Mouse (Mus musculus) gastrocnemius, postnatal 36 days (tissue): ENCODE data around the gene Scml4. TPM values are rescaled to one million over a fixed set of nuclear protein-coding genes. Genes with fewer than 3 reads are reported as not detected.

Experiments
- DNase-seq, 2 experiments: peaks; one replicate each; pipeline ENCODE4 v3.0.0; 2022
- intact Hi-C: fragments of 180-260 bp; cut with DNase I; formaldehyde crosslinking; loops from one replicate; pipeline ENCODE4 v1.15.1; 2025
- total RNA-seq, 2 experiments: library from RNA; stranded (reverse); gene quantifications; 2 replicates each; pipeline ENCODE4 v1.2.3; 2021

Gene Scml4
- total RNA-seq, 2 experiments from 2014 or later, result 0.94 to 1.3 TPM

- intact Hi-C loops, result no loop called here
- no peak for DNase-seq
Measured at GRCm38 (mm10) chr10:42857021-42857420, 3.1 kb upstream of the Scml4 start.

DNA sequence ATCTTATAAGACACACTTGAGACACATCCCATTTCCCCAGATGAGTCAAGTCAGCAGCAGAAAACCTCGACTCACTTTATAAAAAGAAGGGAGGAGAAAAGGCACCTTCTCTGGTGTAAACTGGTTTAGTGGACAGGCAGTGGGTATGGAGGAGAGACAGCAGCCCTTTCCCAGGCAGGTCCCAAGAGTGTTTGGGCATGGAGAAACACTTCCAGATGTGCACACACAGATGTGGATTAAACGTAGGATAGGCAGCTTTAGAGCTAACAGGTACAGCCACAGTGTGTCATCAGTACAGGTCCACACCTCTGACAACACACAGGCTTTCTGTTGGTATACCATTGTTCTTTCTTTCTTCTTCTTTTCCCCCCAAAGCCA, 400 bp upstream of the Scml4 start:
- DNase-seq, result no peak
- intact Hi-C loops, result loop anchor here (5.0 kb wide), 1 partner anchor 83 kb away; no protein-coding TSS in a partner anchor

DNA sequence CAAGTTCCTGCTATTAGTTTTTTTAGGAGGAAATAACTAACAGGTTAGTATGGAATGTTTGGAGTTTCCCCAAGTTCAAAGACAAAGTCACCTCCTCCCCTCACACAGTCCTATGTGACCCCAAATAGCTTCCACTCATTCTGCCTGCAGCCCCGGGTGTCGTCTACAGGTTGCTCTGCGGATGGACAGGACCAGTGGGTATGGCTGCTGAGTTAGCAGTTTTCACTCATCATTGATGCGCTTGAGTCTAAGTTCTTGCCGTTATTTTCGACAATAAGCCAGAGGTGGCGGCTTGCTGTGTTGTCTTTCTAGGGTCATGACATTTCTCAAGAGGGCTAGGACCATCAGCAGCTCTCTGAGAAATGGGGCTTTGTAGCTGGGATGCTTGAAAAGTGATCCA, 1.3 kb downstream of the Scml4 start:
- intact Hi-C loops, result loop anchor here (5.0 kb wide), 1 partner anchor 81 kb away; no protein-coding TSS in a partner anchor
- no peak for DNase-seq

GRCm38 (mm10) chr10:42862102-42862740, 2.1 kb downstream of the Scml4 start:
- intact Hi-C loops, result loop anchor here (5.0 kb wide), 1 partner anchor 80 kb away; no protein-coding TSS in a partner anchor
- DNase-seq, result no peak

GRCm38 (mm10) chr10:42862806-42863205, 2.6 kb downstream of the Scml4 start:
- no peak for DNase-seq
- intact Hi-C loops, result loop anchor here (5.0 kb wide), 1 partner anchor 79 kb away; no protein-coding TSS in a partner anchor

GRCm38 (mm10) chr10:42863621-42864391, 3.6 kb downstream of the Scml4 start:
- intact Hi-C loops, result loop anchor here (5.0 kb wide), 1 partner anchor 78 kb away; no protein-coding TSS in a partner anchor
- peak in 1 of 2 experiments; percentile 36 for DNase-seq

DNA sequence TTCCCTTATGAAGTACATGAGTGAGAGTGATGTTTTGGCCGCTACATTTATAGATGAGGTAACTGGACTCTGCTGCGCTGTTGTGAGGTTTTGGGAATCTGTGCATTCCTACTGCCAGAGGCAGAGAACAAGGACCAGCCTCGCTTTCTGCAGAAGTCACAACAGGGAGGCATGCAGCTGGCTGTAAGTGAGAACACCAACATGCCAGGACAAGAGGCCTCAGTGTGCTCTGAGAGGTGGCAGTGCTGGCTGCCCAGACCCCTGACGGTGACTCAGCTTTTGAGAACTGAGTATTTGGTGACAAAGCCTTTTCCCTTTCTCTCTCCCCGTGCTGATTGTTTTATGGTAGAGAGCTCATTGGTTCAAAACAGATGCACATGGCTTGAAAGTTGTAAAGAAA, 4.5 kb downstream of the Scml4 start:
- no peak for DNase-seq
- intact Hi-C loops, result loop anchor here (5.0 kb wide), 1 partner anchor 78 kb away; no protein-coding TSS in a partner anchor

DNA sequence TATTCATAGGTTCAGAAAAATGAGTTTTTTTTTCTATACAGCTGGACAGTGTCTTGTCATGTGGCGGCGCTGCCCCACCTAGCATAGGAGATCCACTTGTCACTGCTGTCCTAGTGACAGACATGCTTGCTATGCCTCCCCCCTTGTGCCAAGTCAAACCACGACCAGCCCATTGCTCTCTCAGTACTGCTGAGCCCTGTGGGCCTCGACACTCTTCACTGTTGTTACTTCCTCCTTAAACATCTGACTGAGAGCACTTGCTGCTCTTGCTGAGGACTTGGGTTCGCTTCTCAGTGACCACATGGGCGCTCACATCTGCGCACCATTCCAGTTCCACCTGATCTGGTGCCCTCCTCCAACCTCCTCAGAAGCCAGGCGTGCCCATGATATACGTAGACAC, 8.2 kb downstream of the Scml4 start:
- intact Hi-C loops, result no loop called here
- DNase-seq, result no peak

- DNase-seq, result no peak
- intact Hi-C loops, result no loop called here
Measured at GRCm38 (mm10) chr10:42869467-42869866, 9.3 kb downstream of the Scml4 start.

GRCm38 (mm10) chr10:42872269-42873010, 12.3 kb downstream of the Scml4 start:
- no peak for DNase-seq
- intact Hi-C loops, result no loop called here

GRCm38 (mm10) chr10:42873077-42873595, 13.0 kb downstream of the Scml4 start:
- intact Hi-C loops, result no loop called here
- no peak for DNase-seq

DNA sequence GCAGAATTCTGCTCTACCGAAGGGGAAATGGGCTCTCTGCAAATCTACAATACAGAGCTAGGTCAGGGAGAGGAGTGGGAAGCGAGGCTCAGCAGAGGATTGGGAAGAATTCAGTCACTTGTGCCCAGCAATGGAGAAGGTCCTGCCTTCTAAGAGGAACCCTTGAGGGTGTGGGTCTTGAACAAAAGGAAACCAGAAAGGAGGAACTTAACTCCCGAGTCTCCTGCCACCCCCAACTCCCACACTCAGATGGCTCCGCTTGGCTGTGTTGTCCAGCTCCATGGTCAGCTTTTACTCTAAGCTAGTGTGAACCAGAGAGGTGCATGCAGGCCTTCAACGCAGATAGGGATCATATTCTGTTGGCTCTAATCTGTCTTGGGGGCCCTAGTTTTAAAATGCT, 16.0 kb downstream of the Scml4 start:
- intact Hi-C loops, result no loop called here
- DNase-seq, result no peak

GRCm38 (mm10) chr10:42879269-42879681, 19.1 kb downstream of the Scml4 start:
- DNase-seq, result no peak
- intact Hi-C loops, result no loop called here

DNA sequence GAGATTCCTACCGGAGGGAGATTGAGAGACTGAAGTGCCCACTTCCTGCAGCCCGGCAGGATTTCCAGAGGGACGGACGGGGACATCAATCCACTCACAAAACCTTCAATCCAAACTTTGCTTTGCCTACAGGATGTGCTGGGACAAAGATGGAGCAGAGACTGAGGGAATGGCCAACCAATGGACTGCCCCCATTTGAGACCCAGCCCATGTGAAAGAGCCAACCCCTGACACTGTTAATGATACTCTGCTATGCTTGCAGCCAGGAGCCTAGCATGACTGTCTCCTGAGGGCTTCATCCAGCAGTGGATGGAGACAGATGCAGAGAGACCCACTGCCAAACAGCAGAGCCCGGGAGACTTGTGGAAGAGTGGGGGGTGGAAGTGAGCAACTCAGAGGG, 19.5 kb downstream of the Scml4 start:
- intact Hi-C loops, result no loop called here
- no peak for DNase-seq

DNA sequence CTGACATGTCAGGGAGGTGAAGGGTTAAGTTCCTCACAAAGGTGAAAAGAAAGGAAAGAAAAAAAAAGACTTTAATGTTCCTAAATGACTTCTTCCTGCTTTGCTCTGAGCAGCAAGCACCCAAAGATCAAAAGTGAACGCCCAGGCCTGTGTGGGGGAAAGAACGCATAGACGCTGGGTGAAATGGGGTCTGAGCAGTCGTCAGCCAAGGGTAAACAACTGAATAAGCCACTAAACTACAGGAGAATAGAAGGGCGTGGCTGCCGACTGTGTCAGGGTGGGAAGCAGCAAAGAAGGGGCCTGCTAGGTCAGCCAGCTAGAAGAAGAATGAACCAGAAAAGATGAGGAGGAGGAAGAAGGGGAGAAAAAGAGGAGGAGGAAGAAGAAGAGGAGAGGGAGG, 26.9 kb downstream of the Scml4 start:
- DNase-seq, result no peak
- intact Hi-C loops, result no loop called here

GRCm38 (mm10) chr10:42888241-42888640, 28.1 kb downstream of the Scml4 start:
- no peak for DNase-seq

GRCm38 (mm10) chr10:42890365-42890764, 30.2 kb downstream of the Scml4 start:
- intact Hi-C loops, result loop anchor here (5.0 kb wide), 1 partner anchor 48 kb away; no protein-coding TSS in a partner anchor
- peak in 1 of 2 experiments; percentile 54 for DNase-seq

More at GRCm38 (mm10) chr10:42888241-42888640, 28.1 kb downstream of the Scml4 start:
- intact Hi-C loops, result no loop called here

DNA sequence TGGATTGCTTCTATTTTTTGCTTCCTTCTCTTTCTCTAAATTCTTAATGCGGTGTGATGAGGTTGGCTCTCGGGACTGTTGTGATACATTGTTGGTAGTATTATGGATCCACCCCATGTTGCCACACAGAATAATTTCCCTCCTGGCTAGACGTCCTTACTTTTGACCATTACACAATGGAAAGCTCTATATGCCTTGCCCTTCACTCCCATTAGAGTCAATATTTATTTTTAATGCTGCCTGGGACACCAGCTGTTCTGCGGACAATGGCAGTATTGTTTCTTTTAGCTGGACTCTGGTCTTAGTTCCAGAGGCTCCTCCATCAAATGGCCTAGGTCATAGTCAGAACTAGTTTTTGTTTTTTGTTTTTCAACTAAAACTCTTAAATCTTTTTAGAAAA, 32.1 kb downstream of the Scml4 start:
- intact Hi-C loops, result loop anchor here (5.0 kb wide), 1 partner anchor 50 kb away; no protein-coding TSS in a partner anchor

DNA sequence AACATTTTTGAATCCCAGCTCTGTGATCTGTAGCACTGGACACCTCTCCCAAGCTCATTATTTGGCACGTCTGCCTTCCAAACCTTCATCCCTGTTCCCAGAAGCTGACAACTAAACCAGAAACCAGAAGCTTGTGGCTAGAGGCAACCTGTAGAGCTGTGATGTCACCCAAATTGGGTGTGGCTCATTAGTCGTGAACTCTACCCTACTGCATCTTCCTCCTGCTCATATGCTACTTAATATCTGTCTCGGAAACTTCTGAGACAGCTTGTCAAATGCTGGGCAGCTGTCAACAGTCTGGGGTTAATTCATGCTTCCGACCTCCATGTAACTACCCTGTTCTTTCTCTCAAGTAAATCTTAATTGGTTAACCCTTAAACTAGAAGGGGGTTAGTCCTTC, 32.8 kb downstream of the Scml4 start:
- intact Hi-C loops, result loop anchor here (5.0 kb wide), 1 partner anchor 51 kb away; no protein-coding TSS in a partner anchor
- DNase-seq, result no peak

More for the DNA sequence above, 32.1 kb downstream of the Scml4 start:
- no peak for DNase-seq

DNA sequence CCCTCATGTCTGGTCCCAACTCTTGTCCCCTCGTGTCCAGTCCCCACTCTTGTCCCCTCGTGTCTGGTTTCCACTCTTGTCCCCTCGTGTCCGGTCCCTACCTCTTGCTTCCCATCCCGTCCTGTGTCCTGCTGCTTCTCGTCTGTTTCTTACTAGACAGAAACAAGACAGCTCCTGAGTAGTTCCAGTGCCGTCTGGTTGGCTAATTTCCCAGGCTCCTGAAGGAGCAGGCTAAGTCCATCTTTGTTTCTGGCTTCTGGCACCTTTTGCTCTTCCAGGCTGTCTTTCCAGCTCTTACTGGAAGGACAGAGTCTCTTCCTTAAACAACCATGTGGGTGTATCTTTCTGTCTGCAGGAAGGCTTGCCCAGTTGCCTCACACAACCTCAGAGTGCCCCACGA, 33.7 kb downstream of the Scml4 start:
- peak in 1 of 2 experiments; percentile 13 for DNase-seq
- intact Hi-C loops, result loop anchor here (5.0 kb wide), 1 partner anchor 52 kb away; no protein-coding TSS in a partner anchor
